Mouse (Mus musculus): ENCODE measurements around the gene Rho.

Rho gene

DNA sequence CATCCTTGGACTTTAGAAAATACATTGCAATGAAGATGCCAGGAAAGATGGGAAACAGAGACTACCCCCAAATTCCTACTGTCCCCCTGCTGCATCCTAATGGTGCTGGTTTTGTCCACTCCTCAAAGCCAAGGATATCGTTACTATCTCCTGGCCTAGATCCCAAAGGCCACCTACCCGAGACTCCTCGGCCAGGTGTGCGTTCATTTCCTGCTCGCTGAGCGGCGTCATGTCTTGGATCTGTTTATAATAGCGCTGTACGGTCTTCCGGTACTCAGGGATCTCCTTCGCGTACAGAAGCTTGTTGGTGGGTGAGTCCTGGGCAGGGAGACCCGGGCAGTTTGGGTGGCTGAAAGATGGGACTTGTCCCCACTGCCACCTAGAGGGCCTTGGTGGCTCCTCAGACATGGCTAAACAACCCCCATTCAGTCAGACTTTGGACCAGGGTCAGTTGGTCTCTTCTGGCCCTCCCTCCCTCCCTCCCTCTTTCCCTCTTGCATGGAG, 24.9 kb downstream of the Rho start:
- DNase-seq (ENCODE audit: low spot score in 2 of 2), result no peak

- no peak for DNase-seq (ENCODE audit: low spot score in 2 of 2)
Measured at GRCm38 (mm10) chr6:115956922-115957601, 25.5 kb downstream of the Rho start.

DNA sequence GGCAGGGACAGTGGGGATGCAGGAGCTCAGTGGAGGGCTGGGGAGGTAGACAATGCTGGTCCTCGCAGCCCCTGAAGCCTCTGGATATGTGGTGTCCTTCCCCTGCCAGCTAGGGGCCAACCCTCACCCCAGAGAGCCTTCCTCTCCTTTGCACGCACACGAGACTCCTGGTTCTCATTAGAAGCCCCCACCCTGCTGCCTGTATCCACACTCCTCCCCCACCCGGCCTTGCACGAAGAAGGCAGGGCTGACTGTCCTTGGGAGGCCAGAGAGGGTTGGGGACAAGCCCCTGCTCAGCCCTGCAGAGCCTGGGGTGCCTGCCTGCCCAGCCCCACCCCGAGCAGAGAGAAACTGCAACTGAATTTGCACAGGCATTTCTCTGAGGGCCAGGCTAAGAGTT, 26.1 kb downstream of the Rho start:
- DNase-seq (ENCODE audit: low spot score in 2 of 2), result no peak

- no peak for DNase-seq (ENCODE audit: low spot score in 2 of 2)
Measured at GRCm38 (mm10) chr6:115958445-115958844, 26.9 kb downstream of the Rho start.

GRCm38 (mm10) chr6:115959151-115959691, 27.7 kb downstream of the Rho start:
- DNase-seq (ENCODE audit: low spot score in 2 of 2), result no peak

DNA sequence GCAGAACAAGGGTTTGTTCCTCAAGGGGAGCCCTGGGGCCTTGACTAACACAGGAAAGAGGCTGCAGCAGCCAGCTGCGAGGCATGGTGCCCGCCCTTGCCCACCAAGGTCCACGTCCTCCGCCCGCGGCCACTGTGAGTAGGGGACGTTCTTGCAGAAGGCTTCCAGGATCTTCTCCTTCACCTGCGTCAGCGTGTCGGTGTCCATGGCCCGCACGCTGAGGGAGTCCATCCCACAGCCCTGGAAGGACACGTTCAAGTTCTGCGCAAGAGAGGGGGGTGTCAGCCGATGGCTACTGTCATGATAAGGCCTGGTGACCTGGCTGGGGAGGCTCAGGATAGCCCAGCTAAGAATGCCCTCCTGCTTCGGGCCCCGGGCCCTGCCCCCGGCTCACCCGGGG, 28.8 kb downstream of the Rho start:
- no peak for DNase-seq (ENCODE audit: low spot score in 2 of 2)

DNA sequence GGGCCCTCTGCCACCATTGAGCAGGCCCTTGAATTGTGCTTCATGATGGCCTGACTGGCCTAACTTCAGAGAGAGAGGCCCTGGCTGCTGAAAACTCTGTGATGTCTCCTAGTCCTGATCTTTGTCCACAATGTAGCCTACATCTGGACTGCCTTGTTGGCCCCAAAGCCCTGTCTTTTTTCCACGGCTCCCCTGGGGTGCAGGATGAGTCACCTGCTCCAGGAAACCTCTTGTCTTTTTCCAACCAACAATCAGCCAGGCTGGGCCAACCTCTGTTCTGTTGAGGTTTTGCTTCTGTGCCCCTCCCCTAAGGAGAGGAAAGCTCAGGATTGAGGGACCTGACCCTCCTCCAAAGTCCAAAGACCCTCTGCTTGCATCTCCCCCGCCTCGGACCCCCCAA, 30.2 kb downstream of the Rho start:
- no peak for DNase-seq (ENCODE audit: low spot score in 2 of 2)

DNA sequence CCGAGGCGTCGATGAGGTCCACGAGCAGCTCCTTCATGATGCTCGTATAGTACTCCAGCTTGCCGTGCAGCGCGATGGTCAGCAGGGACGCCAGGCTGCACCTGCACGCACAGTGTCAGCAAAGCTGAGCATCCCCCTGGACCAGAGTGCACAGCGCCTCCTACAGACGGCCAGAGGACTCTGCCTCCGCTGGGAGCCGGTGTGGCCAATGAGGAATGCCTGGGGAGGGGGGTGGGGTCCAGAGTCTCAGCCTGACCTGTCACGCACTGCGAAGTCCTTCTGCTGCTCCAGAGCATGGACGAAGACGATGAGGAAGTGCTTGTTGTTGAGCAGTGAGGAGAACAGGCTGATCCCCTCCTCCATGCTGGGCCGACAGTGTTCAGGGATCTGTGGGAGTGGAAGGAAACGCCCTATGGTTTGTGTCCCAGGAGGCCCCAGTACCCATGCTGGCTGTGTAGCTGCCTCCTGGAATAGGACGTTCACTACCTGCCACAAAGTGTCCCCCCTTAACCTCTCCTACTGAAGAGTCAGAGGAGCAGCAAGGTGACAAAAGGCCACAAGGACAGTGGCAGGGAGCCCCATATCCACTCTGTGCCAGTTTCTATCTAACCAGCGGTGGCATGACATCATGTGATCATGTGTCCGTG, 31.0 kb downstream of the Rho start:
- DNase-seq (ENCODE audit: low spot score in 2 of 2), result no peak

GRCm38 (mm10) chr6:115963656-115964055, 32.1 kb downstream of the Rho start:
- DNase-seq (ENCODE audit: low spot score in 2 of 2), result no peak

- DNase-seq (ENCODE audit: low spot score in 2 of 2), result no peak
Measured at GRCm38 (mm10) chr6:115966227-115966966, 34.8 kb downstream of the Rho start.

- DNase-seq (ENCODE audit: low spot score in 2 of 2), result no peak
Measured at GRCm38 (mm10) chr6:115967291-115967880, 35.8 kb downstream of the Rho start.

GRCm38 (mm10) chr6:115968086-115968485, 36.5 kb downstream of the Rho start:
- no peak for DNase-seq (ENCODE audit: low spot score in 2 of 2)

DNA sequence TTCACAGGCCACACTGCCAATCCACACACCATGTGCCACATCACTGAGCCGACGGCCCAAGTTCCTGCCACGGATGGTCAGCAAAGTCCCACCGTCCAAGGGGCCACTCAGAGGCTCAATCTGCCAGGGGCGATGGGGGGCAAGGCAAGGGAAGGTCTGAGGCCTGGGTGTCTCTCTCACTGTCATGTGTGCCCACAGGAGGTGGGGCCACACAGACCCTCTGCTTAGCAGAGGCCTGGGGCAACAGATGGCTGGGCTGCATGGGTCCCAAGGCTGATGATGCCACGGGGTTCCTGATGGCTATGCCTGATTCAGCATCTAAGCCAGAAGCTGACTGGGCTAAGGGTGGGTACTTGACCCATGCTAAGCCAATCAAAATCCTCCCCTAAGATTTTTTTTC, 37.2 kb downstream of the Rho start:
- DNase-seq (ENCODE audit: low spot score in 2 of 2), result no peak

- DNase-seq (ENCODE audit: low spot score in 2 of 2), result no peak
Measured at GRCm38 (mm10) chr6:115969103-115969502, 37.6 kb downstream of the Rho start.

- DNase-seq (ENCODE audit: low spot score in 2 of 2), result no peak
Measured at GRCm38 (mm10) chr6:115969952-115970351, 38.4 kb downstream of the Rho start.

DNA sequence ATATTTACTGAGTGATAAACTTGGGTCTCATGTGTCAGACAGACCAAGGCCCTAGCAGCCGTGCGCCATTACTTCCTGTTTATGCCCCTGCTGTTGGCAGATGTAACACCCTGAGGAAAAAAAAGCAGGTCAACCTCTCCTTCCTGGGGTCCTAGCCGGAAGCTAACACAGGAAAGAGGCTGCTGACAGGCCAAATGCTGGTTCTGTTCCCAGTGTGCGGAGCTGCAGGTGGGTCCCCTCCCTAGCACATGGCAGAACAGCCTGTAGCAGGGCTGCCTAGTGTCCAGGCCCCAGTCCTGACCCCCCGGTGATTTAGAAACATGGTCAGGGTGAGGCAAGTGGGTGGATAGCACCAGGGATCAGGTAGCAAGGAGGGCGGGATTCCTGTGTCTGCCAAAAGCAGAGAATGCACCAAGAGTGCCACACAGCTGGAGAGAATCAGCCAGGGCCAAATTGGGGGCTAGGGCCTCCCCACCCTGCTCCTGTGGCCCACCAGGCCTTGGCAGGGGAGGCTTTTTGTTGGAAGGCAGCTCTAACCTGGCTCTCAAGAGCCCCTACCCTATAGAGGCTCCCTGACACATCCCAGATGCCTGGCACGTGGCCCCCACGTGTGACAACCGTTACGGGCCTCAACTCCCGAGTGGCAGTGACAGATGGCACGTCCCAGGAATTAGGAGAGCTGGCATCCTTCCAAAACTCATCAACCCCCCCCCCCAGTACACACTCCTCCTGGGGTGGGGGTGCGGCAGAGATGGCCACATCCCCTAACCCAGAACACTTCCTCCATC, 39.9 kb downstream of the Rho start:
- no peak for DNase-seq (ENCODE audit: low spot score in 2 of 2)

GRCm38 (mm10) chr6:115972083-115972764, 40.7 kb downstream of the Rho start:
- DNase-seq (ENCODE audit: low spot score in 2 of 2), result no peak

- DNase-seq (ENCODE audit: low spot score in 2 of 2), result no peak
Measured at GRCm38 (mm10) chr6:115973139-115973875, 41.8 kb downstream of the Rho start.

- DNase-seq (ENCODE audit: low spot score in 2 of 2), result no peak
Measured at GRCm38 (mm10) chr6:115973881-115974662, 42.5 kb downstream of the Rho start.

All from frontal cortex, postnatal 25 days (tissue).